ENCODE assay signal across 9 mouse cellular contexts in genomic region chr13:51071763-51072276, GRCm38 (mm10). TPM values are rescaled to one million over a fixed set of nuclear protein-coding genes. Genes with fewer than 3 reads are reported as not detected.
DNase-seq lines count a peak whose midpoint lies in the region; ATAC-seq and TF ChIP-seq lines count a peak whose summit lies in the region.
"Had no signal": no experiment of that assay in that cellular context is flagged by ENCODE, and none has a peak within 500 bp of the region (broad histone marks: within the 10 kb centered on the region; RNA-seq: fewer than 3 reads in every experiment).

No protein-coding gene starts in this region.

- H3K4me3 ChIP-seq in lung, embryonic 14.5 days (ENCODE audit: low read depth, low read length), result no peak overlapping the region
- H3K4me3 ChIP-seq in midbrain, embryonic 11.5 days (ENCODE audit: low read depth, low read length), result no peak overlapping the region
- H3K4me3 ChIP-seq: limb, embryonic 15.5 days had no signal

- no peaks in the 10 kb centered on the region for H3K9me3 ChIP-seq in lung, embryonic 14.5 days (ENCODE audit: low read depth, low read length)
- H3K9me3 ChIP-seq in midbrain, embryonic 11.5 days (ENCODE audit: control insufficient read depth, low read length), result no peaks in the 10 kb centered on the region
- H3K9me3 ChIP-seq: limb, embryonic 15.5 days had no signal

- peak; percentile 32 for DNase-seq in 3T3-L1 (ENCODE audit: low read depth, low spot score)
- DNase-seq in MEL-GATA-1-ER (ENCODE audit: extremely low read depth, low read depth), result peak; percentile 54
- peak; percentile 57 for DNase-seq in kidney, adult 18-20 months
- DNase-seq in lung, embryonic 14.5 days, result peak; percentile 85
- no peak for DNase-seq in frontal cortex, postnatal 14 days (ENCODE audit: low spot score in 2 of 2)
- no peak for DNase-seq in midbrain, embryonic 11.5 days (ENCODE audit: low spot score, missing footprints)
- no peak for DNase-seq in embryo, embryonic 9.5 days (ENCODE audit: extremely low spot score)
- DNase-seq in layer of hippocampus, postnatal 14 days (ENCODE audit: low spot score in 2 of 2), result no peak

- peaks cover 10% of the 10 kb centered on the region; the same call in 1 of the 2 replicates for H3K4me1 ChIP-seq in lung, embryonic 14.5 days (ENCODE audit: insufficient read depth)
- H3K4me1 ChIP-seq in midbrain, embryonic 11.5 days (ENCODE audit: control insufficient read depth, insufficient read depth, low read length), result no peaks in the 10 kb centered on the region

- H3K27ac ChIP-seq in lung, embryonic 14.5 days (ENCODE audit: low read depth), result peak overlapping the region; percentile 78
- H3K27ac ChIP-seq in midbrain, embryonic 11.5 days (ENCODE audit: low read depth, low read length), result no peak overlapping the region
- H3K27ac ChIP-seq: limb, embryonic 15.5 days had no signal

- H3K36me3 ChIP-seq in lung, embryonic 14.5 days (ENCODE audit: insufficient read depth), result no peaks in the 10 kb centered on the region
- no peaks in the 10 kb centered on the region for H3K36me3 ChIP-seq in midbrain, embryonic 11.5 days (ENCODE audit: control insufficient read depth, insufficient read depth, low read length)
- H3K36me3 ChIP-seq: limb, embryonic 15.5 days had no signal

- WGBS in lung, embryonic 14.5 days, result 30% methylated on average over 8 of the region's 8 CpGs
- 83% methylated on average over 8 of the region's 8 CpGs for WGBS in midbrain, embryonic 11.5 days

- no peaks in the 10 kb centered on the region for H3K27me3 ChIP-seq in lung, embryonic 14.5 days (ENCODE audit: insufficient read depth, low read length)
- H3K27me3 ChIP-seq in midbrain, embryonic 11.5 days (ENCODE audit: control insufficient read depth, insufficient read depth, low read length), result no peaks in the 10 kb centered on the region
- H3K27me3 ChIP-seq: limb, embryonic 15.5 days had no signal

- H3K4me2 ChIP-seq in lung, embryonic 14.5 days, result no peak overlapping the region
- H3K4me2 ChIP-seq in midbrain, embryonic 11.5 days, result no peak overlapping the region
- H3K4me2 ChIP-seq: limb, embryonic 15.5 days had no signal

- no peak overlapping the region for H3K9ac ChIP-seq in lung, embryonic 14.5 days
- H3K9ac ChIP-seq in midbrain, embryonic 11.5 days (ENCODE audit: low read length), result no peak overlapping the region
- H3K9ac ChIP-seq: limb, embryonic 15.5 days had no signal

- TF ChIP-seq CTCF in lung, embryonic 14.5 days (IDR thresholded peaks at IDR 0.05; ENCODE audit: low read depth), result no peak

- ATAC-seq in lung, embryonic 14.5 days (ENCODE audit: insufficient read depth), result peak; percentile 57
- no peak for ATAC-seq in midbrain, embryonic 11.5 days (ENCODE audit: low FRiP score)

RNA-seq across cellular contexts. Expression of gene Spin1, which starts 28.9 kb away (rescaled TPM):
- polyA plus RNA-seq in lung, embryonic 14.5 days (2014; fragmentation: Nextera tagmentation; extraction: Ambion mirVana), result 108 and 110 TPM in 2 replicates
- 102 and 103 TPM in 2 replicates for polyA plus RNA-seq in midbrain, embryonic 11.5 days (2014; fragmentation: Nextera tagmentation; extraction: Ambion mirVana)
- total RNA-seq in layer of hippocampus, postnatal 14 days (2021), result 100 to 1,000 TPM; 157 to 165 TPM

Comparison
In these comparisons a context has a peak if more than half of its experiments do, and no peak if none do; other contexts are left out.
1. DNase-seq: peak in 3T3-L1 (single experiment), MEL-GATA-1-ER (single experiment), kidney, adult 18-20 months (single experiment) and lung, embryonic 14.5 days (single experiment); none in frontal cortex, postnatal 14 days (0 of 2), midbrain, embryonic 11.5 days (single experiment), embryo, embryonic 9.5 days (single experiment) and layer of hippocampus, postnatal 14 days (0 of 2).